Mouse (Mus musculus) small intestine, adult 2 months (tissue): Measurements from ENCODE around the gene Sgsh. TPM values are rescaled to one million over a fixed set of nuclear protein-coding genes. Genes with fewer than 3 reads are reported as not detected.

Experiments used
- H3K27ac ChIP-seq: fragments of 200-500 bp; 2 replicates; pipeline ENCODE4 v1.5.1; 2012; ENCODE audit warnings: low read depth, low read length, control low read depth, inconsistent platforms; ENCODE audit not compliant: insufficient read depth
- H3K27me3 ChIP-seq: fragments of 200-500 bp; 2 replicates; pipeline ENCODE4 v1.6.1; 2012; ENCODE audit warnings: mild to moderate bottlenecking, moderate library complexity, low read length, inconsistent platforms; ENCODE audit not compliant: control insufficient read depth, insufficient read depth
- H3K36me3 ChIP-seq: fragments of 200-500 bp; 2 replicates; pipeline ENCODE4 v1.6.1; 2012; ENCODE audit warnings: mild to moderate bottlenecking, low read length, control low read depth, inconsistent platforms; ENCODE audit not compliant: control insufficient read depth, insufficient read depth
- H3K4me1 ChIP-seq: fragments of 200-500 bp; 2 replicates; pipeline ENCODE4 v1.6.1; 2012; ENCODE audit warnings: low read length, inconsistent platforms, mixed read lengths; ENCODE audit not compliant: control insufficient read depth, insufficient read depth, insufficient read length
- H3K4me3 ChIP-seq: fragments of 200-500 bp; 2 replicates; pipeline ENCODE4 v1.5.1; 2012; ENCODE audit warnings: low read depth, mild to moderate bottlenecking, control low read depth, inconsistent platforms, low read length, moderate library complexity
- CTCF ChIP-seq: fragments of 200-500 bp; IDR thresholded peaks from 2 replicates; pipeline ENCODE4 v1.5.1; 2012; ENCODE audit warnings: low read depth, mild to moderate bottlenecking, control low read depth, inconsistent platforms, low read length, moderate library complexity, mixed read lengths; ENCODE audit not compliant: insufficient replicate concordance, insufficient read length; ENCODE audit errors: extremely low read depth
- POLR2A ChIP-seq: fragments of 200-500 bp; IDR thresholded peaks from 2 replicates; pipeline ENCODE4 v1.6.1; 2012; ENCODE audit warnings: low read depth, mild to moderate bottlenecking, control low read depth, inconsistent platforms, low read length, moderate library complexity
- WGBS: fragments of 180-500 bp; shearing (Covaris S2); methylation state at CpG from one replicate; pipeline ENCODE4 v1.1.7; 2018; 5-methylcytosine and 5-hydroxymethylcytosine counted together
- polyA plus RNA-seq: library from polyadenylated mRNA; depleted of rRNA; stranded (reverse); fragments of >200 nt; gene quantifications from 2 replicates; pipeline ENCODE4 v1.2.3, GENCODE M21; 2012

The Sgsh gene
- polyA plus RNA-seq, 1 experiment = 19.2 TPM

DNA sequence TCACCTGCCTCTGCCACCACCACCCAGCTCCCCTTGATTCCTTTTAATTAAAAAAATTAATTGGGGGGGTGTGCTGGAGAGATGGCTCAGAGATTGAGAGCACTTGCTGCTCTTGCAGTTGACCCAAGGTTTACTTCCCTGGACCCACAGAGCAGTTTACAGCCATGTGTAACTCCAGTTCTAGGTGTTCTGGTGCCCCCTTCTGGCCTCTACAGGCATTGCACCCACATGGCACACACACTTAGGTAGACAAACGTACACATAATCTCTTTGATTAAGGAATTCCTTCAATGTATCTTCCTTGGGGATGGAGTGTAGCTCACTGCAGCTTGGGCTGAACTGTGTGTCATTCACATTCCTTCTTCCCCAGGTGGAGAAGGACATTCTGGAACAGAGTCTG lies 30.3 kb downstream of the Sgsh start:
- no peak for TF ChIP-seq POLR2A
- peak; percentile 33; the same call in 1 of the 2 replicates for TF ChIP-seq CTCF

DNA sequence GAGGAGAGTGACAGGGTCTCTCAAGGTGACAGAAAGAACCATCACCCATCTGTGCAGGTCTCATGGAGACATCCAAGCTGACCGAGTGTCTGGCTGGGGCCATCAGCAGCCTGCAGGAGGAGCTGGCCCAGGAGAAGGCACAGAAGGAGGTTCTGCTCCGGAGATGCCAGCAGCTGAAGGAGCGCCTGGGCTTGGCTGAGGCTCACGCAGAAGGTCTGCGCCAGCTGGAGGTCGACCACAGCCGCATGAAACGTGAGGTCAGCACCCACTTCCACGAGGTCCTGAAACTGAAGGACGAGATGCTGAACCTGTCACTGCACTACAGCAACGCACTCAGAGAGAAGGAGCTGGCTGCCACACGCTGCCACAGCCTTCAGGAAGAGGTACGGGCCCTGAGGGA lies 32.8 kb downstream of the Sgsh start:
- Histone ChIP-seq H3K27me3 (no peaks in the 10 kb centered on the region), H3K4me1 (no peaks in the 10 kb centered on the region), H3K4me3 (no peak overlapping the region), H3K27ac (no peak overlapping the region), H3K36me3 (peaks cover 6% of the 10 kb centered on the region)
- 80% methylated on average over 13 of the region's 13 CpGs for WGBS
- TF ChIP-seq POLR2A (no peak), CTCF (no peak)

More for the DNA sequence above, 30.3 kb downstream of the Sgsh start:
- no peak overlapping the region for H3K27ac ChIP-seq
- no peak overlapping the region for H3K4me3 ChIP-seq
- H3K4me1 ChIP-seq = no peaks in the 10 kb centered on the region
- WGBS = 82% methylated on average over 1 of the region's 1 CpGs
- peaks cover 6% of the 10 kb centered on the region; the same call in 1 of the 2 replicates for H3K36me3 ChIP-seq
- no peaks in the 10 kb centered on the region for H3K27me3 ChIP-seq

DNA sequence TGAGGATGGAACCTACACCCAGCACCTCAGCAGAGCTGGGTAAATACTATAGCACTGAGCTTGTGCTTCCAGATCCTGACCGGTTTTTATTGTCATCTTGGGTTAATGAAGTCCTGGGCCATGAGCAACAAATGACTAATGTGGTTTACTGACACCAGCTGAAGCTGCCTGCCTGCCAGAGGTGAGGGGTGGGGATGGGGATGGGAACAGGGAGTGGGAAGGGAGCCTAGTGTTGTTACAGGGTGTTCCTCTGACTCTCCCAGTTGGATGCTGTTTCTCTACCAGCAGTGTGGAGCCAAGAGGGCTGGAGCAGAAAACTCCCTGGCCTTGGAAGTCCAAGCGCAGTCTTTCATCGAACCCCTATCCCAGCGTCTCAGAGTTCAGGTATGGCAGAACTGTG lies 38.6 kb downstream of the Sgsh start:
- no peak for TF ChIP-seq POLR2A
- no peak for TF ChIP-seq CTCF
- 70% methylated on average over 4 of the region's 4 CpGs for WGBS
- H3K27ac ChIP-seq = no peak overlapping the region
- H3K4me1 ChIP-seq = peaks cover 8% of the 10 kb centered on the region
- H3K27me3 ChIP-seq = no peaks in the 10 kb centered on the region
- H3K4me3 ChIP-seq = no peak overlapping the region
- H3K36me3 ChIP-seq = peaks cover 2% of the 10 kb centered on the region; the same call in 1 of the 2 replicates

DNA sequence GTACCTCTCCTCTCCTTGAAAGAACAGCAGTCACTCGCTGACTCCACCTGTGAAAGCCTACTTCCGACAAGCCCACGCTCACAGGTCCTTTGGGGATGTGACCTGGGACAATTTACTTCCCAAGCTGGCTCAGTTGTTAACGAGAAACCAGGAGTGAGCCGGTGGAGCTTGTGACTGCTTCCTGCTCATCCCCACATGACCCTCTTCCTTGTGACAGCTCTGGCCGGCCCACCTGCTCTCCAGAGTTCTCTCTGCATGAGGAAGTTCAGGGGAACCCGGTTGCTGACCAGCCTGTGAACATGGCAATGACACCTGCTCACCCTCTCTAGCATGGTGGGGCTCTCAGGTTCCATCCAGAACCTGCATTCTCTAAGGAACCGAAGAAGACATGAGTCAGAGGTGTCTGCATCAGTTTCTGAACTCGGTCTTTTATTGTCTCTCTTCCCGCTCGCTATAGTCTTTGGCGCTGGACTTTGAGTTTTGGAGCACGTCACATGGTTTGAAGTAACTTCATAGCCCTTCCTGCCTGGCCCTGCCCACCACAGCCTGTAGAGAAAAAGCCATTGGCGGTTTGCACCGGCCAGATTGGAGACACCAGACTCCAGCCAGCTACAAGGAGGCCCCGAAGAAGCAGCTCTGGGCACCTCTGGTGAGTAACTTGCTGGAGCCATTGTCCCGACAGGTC lies 40.9 kb downstream of the Sgsh start:
- peaks cover 8% of the 10 kb centered on the region for H3K4me1 ChIP-seq
- 22% methylated on average over 17 of the region's 17 CpGs for WGBS
- H3K36me3 ChIP-seq = peaks cover 2% of the 10 kb centered on the region; the same call in 1 of the 2 replicates
- peak overlapping the region; percentile 87 for H3K27ac ChIP-seq
- TF ChIP-seq CTCF = no peak
- peak; percentile 48; the same call in 1 of the 2 replicates for TF ChIP-seq POLR2A
- no peaks in the 10 kb centered on the region for H3K27me3 ChIP-seq
- peak overlapping the region; percentile 71 for H3K4me3 ChIP-seq

DNA sequence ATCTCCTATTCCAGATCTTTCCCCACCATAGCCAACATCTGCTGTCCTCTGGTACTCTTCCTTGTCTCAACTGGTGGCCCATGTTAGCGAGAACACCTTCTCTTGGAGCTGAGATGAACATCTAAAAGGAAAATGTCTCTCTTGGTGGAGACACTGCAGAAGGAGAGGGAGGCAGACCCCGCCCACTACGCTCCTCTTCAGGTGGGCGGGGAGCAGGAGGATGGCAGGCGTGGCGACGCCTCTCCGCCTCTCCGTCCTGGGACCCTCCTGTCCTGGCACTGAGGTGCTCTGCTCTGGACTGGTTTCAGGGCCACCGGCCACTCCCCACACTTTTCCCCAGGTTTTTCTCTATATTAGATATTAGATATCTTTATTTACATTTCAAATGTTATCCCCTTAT lies 44.7 kb downstream of the Sgsh start:
- Histone ChIP-seq H3K36me3 (no peaks in the 10 kb centered on the region), H3K4me1 (peaks cover 8% of the 10 kb centered on the region), H3K27ac (no peak overlapping the region), H3K27me3 (no peaks in the 10 kb centered on the region), H3K4me3 (no peak overlapping the region)
- no peak for TF ChIP-seq CTCF
- TF ChIP-seq POLR2A = no peak
- WGBS = 19% methylated on average over 10 of the region's 10 CpGs

DNA sequence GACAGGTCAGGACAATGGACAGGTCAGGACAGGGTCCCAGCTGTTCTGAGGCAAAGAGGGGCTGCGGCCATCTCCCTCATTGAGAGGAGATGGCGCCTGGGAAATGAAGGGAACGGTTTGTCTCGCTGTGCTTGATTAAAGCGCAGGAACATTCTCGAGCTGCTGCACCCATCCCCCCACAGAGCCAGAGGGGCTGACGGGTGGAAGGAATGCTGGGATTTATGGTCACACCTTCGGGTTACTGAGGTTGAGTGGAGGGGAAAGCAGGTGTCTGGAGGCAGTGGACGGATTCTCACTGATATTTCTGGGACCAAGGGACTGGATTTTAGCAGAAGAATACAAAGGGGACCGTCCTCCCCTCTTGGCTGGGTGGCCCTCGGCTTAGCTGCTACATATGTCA lies 47.4 kb downstream of the Sgsh start:
- Histone ChIP-seq H3K4me1 (no peaks in the 10 kb centered on the region), H3K36me3 (no peaks in the 10 kb centered on the region), H3K4me3 (no peak overlapping the region), H3K27me3 (no peaks in the 10 kb centered on the region), H3K27ac (no peak overlapping the region)
- TF ChIP-seq CTCF (no peak), POLR2A (no peak)
- WGBS = 54% methylated on average over 11 of the region's 11 CpGs

DNA sequence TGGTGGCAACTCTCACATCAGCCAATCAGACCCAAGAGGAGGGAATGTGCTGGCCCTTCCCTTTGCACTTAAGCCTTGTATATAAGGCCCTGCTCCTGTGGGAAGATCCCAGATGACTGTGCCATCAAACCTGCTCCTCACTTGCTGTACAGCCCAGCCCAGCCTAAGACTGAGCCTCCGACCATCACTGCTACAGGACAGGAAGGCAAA lies 47.8 kb downstream of the Sgsh start, which contains the start of gene Card14:
Gene Card14, plus strand, starts transcription at position 111 of the 210 bp plus-strand sequence.
- TF ChIP-seq CTCF = no peak
- no peak for TF ChIP-seq POLR2A
- H3K4me1 ChIP-seq = no peaks in the 10 kb centered on the region
- H3K27ac ChIP-seq = no peak within 1 kb of the TSS
- WGBS = 72% methylated on average over 1 of the region's 1 CpGs
- H3K27me3 ChIP-seq = no peaks in the 10 kb centered on the region
- H3K4me3 ChIP-seq = no peak within 1 kb of the TSS
- H3K36me3 ChIP-seq = no peaks in the 10 kb centered on the region
